Mouse (Mus musculus) midbrain, embryonic 16.5 days (tissue): ENCODE results near the gene Smim14. TPM values are rescaled to one million over a fixed set of nuclear protein-coding genes. Genes with fewer than 3 reads are reported as not detected.

Source experiments
- ATAC-seq: fragments of 200-750 bp; cut with Nextera tagmentation; 2 replicates; pipeline ENCODE4 v1.8.0; 2017; ENCODE audit warnings: moderate TSS enrichment
- H3K27ac ChIP-seq: fragments of 300-500 bp; sonication (generic); 2 replicates; pipeline ENCODE4 v1.5.1; 2014; ENCODE audit warnings: mild to moderate bottlenecking, low read length, mixed read lengths
- H3K27me3 ChIP-seq: fragments of 300-500 bp; sonication (generic); 2 replicates; pipeline ENCODE4 v1.6.1; 2014; ENCODE audit warnings: low read depth, low read length, mixed read lengths; ENCODE audit not compliant: control insufficient read depth, insufficient read depth
- H3K36me3 ChIP-seq: fragments of 300-500 bp; sonication (generic); 2 replicates; pipeline ENCODE4 v1.6.1; 2014; ENCODE audit warnings: mild to moderate bottlenecking, low read length, moderate library complexity, mixed read lengths; ENCODE audit not compliant: control insufficient read depth, insufficient read depth
- H3K4me1 ChIP-seq: fragments of 300-500 bp; sonication (generic); 2 replicates; pipeline ENCODE4 v1.6.1; 2014; ENCODE audit warnings: mild to moderate bottlenecking, low read length, mixed read lengths; ENCODE audit not compliant: control insufficient read depth, insufficient read depth
- H3K4me2 ChIP-seq: fragments of 300-500 bp; sonication (generic); 2 replicates; pipeline ENCODE4 v1.6.1; 2014; ENCODE audit warnings: mild to moderate bottlenecking, low read length, mixed read lengths
- H3K4me3 ChIP-seq: fragments of 300-500 bp; sonication (generic); 2 replicates; pipeline ENCODE4 v1.5.1; 2014; ENCODE audit warnings: low read depth, mild to moderate bottlenecking, low read length, moderate library complexity, mixed read lengths
- H3K9ac ChIP-seq: fragments of 300-500 bp; sonication (generic); 2 replicates; pipeline ENCODE4 v1.6.1; 2014; ENCODE audit warnings: low read depth, low read length, mixed read lengths
- H3K9me3 ChIP-seq: fragments of 300-500 bp; sonication (generic); replicated peaks from 2 replicates; pipeline ENCODE4 v1.6.1; 2014; ENCODE audit warnings: mild to moderate bottlenecking, low read length, mixed read lengths; ENCODE audit not compliant: control insufficient read depth, poor library complexity, severe bottlenecking
- WGBS: fragments of 180-500 bp; shearing (Covaris S2); extraction: QIAGEN DNeasy Blood & Tissue Kit; methylation state at CpG from one replicate; pipeline ENCODE4 v1.1.7; 2014; 5-methylcytosine and 5-hydroxymethylcytosine counted together
- polyA plus RNA-seq: library from polyadenylated mRNA; unstranded; fragments of >200 nt; fragmentation: Nextera tagmentation; extraction: Ambion mirVana; gene quantifications from 2 replicates; pipeline ENCODE4 v1.2.1, GENCODE M21; 2015

The Smim14 gene
- polyA plus RNA-seq, 1 experiment from 2014 or later: 213 TPM

DNA sequence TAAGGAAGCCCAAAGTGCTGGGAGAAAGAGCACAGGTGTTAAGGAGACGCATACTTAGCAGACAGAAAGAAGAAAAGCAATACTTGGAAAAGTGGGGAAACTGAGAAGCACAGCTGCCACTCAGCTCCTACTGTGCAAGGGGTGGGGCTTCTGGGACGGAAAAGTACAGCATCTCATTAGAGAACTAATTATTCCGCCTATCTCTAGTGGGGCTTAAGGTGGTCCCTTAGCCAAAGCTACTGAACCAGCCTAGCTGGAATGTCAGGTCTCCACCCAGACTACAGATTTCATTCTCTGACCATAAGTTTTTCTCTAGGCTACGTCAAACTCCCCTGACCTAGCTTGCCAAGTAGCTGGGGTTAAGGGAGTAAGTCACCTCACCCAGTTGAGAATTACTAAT, 2.5 kb downstream of the Smim14 start:
- Histone ChIP-seq H3K36me3 (no peaks in the 10 kb centered on the region), H3K4me1 (peaks cover 13% of the 10 kb centered on the region), H3K4me2 (no peak overlapping the region), H3K9me3 (no peaks in the 10 kb centered on the region), H3K4me3 (no peak overlapping the region), H3K27ac (no peak overlapping the region), H3K9ac (no peak overlapping the region), H3K27me3 (no peaks in the 10 kb centered on the region)
- 64% methylated on average over 4 of the region's 4 CpGs for WGBS
- no peak for ATAC-seq

DNA sequence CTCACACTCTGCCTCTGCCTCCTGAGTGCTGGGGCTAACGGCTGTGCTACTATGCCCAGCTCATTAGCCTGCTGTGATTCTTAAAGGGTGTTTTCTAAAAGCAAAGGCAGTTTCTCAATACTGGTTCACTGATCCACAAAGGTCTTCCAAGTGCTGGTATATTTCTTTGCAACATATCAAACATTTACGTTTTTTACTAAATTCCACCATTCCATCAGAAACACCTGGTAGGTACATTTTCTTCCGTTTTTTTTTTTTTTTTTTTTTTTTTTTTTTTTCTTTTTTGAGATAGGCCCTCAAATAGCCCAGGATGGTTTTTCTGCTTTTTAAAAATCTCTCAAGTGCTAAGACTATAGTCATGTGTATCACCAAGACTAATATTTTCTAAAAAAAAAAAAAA, 5.7 kb downstream of the Smim14 start:
- 68% methylated on average over 3 of the region's 3 CpGs for WGBS
- Histone ChIP-seq H3K27me3 (no peaks in the 10 kb centered on the region; the same call in 1 of the 2 replicates), H3K27ac (no peak overlapping the region), H3K9ac (no peak overlapping the region), H3K4me3 (no peak overlapping the region), H3K4me2 (no peak overlapping the region), H3K9me3 (no peaks in the 10 kb centered on the region), H3K4me1 (peaks cover 4% of the 10 kb centered on the region; the same call in 1 of the 2 replicates), H3K36me3 (no peaks in the 10 kb centered on the region)
- no peak for ATAC-seq

DNA sequence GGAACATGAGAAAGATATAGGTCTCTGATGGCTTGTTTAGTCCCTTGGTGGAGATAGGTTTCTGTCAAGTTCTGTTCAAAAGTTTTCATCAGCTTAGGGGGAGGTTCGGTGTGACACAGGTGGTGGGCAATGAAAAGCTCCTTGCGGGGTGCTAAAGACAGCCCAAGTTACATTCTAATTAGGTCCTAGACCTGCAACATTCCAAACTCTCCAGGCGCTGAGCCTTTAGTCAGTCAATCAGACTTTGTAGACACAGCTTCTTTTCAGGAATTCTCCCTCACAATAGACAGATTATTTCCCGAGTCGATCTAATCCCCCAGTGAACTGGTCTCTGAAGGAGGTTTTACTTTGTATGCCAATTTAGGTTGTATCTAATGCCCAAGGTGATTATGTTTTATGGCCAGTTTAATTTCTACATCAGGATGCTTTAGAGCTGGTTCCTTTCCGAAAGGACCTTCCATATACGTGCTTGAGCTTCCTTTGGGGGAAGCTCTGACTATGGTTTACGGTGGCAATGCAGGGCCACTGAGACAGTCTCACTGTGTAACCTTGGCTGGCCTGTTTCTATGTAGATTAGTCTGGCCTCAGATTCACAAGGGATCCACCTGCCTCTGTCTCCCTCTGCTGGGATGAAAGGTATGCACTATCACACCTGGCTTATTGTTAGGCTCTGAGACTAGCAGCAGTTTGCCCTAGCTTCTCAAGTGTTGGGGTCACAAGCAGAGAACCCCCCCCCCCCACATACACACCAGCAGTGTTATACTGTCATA, 11.1 kb downstream of the Smim14 start:
- H3K4me1 ChIP-seq: no peaks in the 10 kb centered on the region
- H3K36me3 ChIP-seq: no peaks in the 10 kb centered on the region
- H3K27ac ChIP-seq: no peak overlapping the region
- 4% methylated on average over 8 of the region's 8 CpGs for WGBS
- no peak overlapping the region for H3K9ac ChIP-seq
- H3K9me3 ChIP-seq: no peaks in the 10 kb centered on the region
- H3K4me3 ChIP-seq: no peak overlapping the region
- H3K27me3 ChIP-seq: no peaks in the 10 kb centered on the region; the same call in 1 of the 2 replicates
- ATAC-seq: no peak
- no peak overlapping the region for H3K4me2 ChIP-seq

DNA sequence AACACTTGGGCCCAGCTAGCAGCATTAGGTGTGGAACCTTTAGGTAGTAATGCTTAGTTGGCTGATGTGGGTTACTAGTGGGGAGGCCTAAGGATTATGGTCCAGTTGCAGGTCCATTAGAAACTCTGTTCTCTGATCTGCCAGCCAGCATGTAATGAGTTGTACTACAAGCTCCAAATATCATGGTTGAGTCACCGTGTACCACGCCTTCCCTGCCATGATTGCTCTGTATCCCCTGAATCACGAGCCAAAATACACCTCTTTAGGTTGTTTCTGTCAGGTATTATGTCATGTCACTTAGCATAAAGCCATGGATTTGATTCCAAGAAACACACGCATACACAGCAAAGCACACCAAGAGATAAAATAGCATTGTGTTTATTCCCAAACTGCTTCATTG, 12.2 kb downstream of the Smim14 start:
- 60% methylated on average over 4 of the region's 4 CpGs for WGBS
- no peaks in the 10 kb centered on the region; the same call in 1 of the 2 replicates for H3K27me3 ChIP-seq
- H3K9ac ChIP-seq: no peak overlapping the region
- ATAC-seq: no peak
- no peaks in the 10 kb centered on the region for H3K9me3 ChIP-seq
- H3K4me2 ChIP-seq: no peak overlapping the region
- no peak overlapping the region for H3K27ac ChIP-seq
- no peaks in the 10 kb centered on the region for H3K4me1 ChIP-seq
- H3K4me3 ChIP-seq: no peak overlapping the region
- H3K36me3 ChIP-seq: no peaks in the 10 kb centered on the region

DNA sequence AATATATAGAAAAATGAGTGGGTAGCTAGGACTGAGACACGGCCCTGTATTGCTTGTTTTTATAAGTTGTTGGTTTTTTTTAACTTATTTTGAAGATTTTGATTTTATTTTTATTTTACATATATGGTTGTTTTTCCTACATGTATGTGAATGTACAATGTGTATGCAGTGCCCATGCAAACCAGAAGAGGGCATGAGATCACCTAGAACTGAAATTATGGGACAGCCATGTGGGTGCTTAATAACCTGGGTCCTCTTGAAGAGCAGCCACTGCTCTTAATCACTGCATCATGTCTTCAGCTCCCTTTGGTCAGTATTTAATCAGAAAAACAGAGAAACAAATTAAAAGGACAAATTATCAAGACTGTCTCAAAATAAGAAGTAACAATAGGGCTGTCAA, 15.2 kb downstream of the Smim14 start:
- no peak overlapping the region for H3K4me3 ChIP-seq
- H3K4me2 ChIP-seq: no peak overlapping the region
- no peaks in the 10 kb centered on the region for H3K4me1 ChIP-seq
- H3K27me3 ChIP-seq: no peaks in the 10 kb centered on the region
- H3K9ac ChIP-seq: no peak overlapping the region
- peaks cover 2% of the 10 kb centered on the region; the same call in 1 of the 2 replicates for H3K9me3 ChIP-seq
- ATAC-seq: no peak
- H3K27ac ChIP-seq: no peak overlapping the region
- no peaks in the 10 kb centered on the region for H3K36me3 ChIP-seq
- 75% methylated on average over 1 of the region's 1 CpGs for WGBS

DNA sequence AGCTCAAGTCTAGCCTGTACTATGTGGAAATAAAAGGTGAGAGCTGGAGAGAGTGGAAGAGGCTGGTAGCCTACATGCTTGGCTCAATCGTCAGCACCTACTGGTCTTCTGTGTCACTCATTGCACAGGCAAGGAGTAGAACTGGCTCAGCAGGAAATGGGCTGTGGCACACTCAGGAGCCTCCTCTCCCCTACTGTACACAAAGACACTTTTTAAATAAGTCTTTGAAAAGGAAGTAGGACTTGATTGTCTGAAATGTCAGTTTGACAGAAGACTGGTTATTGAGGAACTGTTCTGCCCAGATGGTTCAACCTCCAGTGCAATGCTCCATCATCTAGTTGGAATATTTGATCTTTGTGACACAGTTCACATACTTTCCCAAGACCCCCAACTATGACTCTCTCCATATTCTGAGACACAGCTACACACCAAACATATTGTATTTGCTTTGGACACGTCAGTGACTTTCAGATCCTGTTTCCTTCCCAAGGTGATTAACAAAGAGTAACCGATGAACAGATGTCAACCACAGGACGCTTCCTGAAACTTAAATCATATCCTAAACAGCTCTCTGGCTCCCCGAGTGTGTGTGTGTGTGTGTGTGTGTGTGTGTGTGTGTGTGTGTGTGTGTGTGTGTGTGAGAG, 22.2 kb downstream of the Smim14 start:
- H3K9ac ChIP-seq: no peak overlapping the region
- H3K4me2 ChIP-seq: no peak overlapping the region
- no peaks in the 10 kb centered on the region for H3K4me1 ChIP-seq
- peaks cover 2% of the 10 kb centered on the region; the same call in 1 of the 2 replicates for H3K9me3 ChIP-seq
- H3K27ac ChIP-seq: no peak overlapping the region
- ATAC-seq: no peak
- no peak overlapping the region for H3K4me3 ChIP-seq
- H3K36me3 ChIP-seq: no peaks in the 10 kb centered on the region
- H3K27me3 ChIP-seq: no peaks in the 10 kb centered on the region
- WGBS: 79% methylated on average over 5 of the region's 5 CpGs

DNA sequence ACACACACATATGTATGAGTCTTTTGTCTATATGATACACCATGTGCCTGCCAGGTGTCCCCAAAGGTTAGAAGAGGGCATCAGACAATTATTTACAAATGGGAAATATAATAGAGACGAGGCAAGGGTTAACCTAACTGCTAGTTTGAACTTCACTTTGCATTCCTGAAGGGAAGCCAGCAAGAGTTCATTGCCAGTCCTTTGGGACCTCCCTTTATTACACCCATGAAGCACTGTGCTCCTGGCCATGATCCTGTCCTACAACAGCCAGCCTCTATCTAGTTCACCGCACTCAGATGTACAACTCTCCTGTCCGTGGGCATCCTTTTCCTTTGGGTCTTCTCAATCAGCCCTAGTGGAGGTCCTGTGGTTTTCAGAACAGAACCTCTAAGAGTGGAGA, 23.5 kb downstream of the Smim14 start:
- Histone ChIP-seq H3K4me3 (no peak overlapping the region), H3K27ac (no peak overlapping the region), H3K4me2 (no peak overlapping the region), H3K9ac (no peak overlapping the region), H3K4me1 (no peaks in the 10 kb centered on the region), H3K9me3 (peaks cover 2% of the 10 kb centered on the region; the same call in 1 of the 2 replicates), H3K36me3 (no peaks in the 10 kb centered on the region), H3K27me3 (no peaks in the 10 kb centered on the region)
- ATAC-seq: no peak
- 81% methylated on average over 3 of the region's 3 CpGs for WGBS

DNA sequence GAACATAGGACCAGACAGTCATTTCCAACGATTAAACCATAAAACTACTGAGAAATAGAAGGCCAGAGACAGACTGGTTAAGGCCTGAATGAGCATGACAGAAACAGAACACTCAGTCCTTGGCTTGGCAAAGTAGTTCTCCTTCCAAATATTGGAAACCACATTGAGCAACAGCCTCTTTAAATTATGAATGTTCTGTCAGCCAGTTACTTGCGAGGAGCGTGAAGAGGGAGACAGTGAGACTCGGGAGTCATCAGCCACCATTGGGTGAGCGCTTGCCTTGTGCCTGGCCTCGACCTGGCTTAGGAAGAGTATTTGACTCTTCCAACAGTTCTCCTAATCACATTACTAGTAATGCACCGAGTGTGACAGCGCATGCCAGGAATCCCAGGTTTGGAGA, 28.6 kb downstream of the Smim14 start:
- ATAC-seq: no peak
- Histone ChIP-seq H3K4me2 (no peak overlapping the region), H3K9ac (no peak overlapping the region), H3K36me3 (no peaks in the 10 kb centered on the region), H3K4me1 (no peaks in the 10 kb centered on the region), H3K4me3 (no peak overlapping the region), H3K27ac (no peak overlapping the region), H3K9me3 (no peaks in the 10 kb centered on the region), H3K27me3 (no peaks in the 10 kb centered on the region)
- WGBS: 87% methylated on average over 8 of the region's 8 CpGs

DNA sequence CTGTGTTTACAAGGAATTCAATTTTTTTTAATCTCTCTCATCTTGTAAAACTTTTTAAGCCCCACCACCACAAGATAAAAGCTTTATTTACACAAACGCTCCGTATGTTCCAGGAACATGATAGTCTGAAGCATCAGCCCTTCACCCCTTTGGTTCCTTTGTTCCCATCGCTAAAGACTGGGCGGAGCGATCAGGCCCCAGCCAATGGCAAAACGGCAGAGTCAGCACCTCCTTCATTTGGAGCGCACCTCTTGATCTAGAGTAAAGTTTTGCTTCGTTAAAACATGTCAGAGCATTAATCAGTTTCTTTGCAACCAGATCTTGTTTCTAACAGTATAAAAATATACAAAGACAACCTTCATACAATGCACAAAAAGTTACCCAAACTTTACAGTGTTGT, 31.2 kb downstream of the Smim14 start:
- Histone ChIP-seq H3K4me1 (no peaks in the 10 kb centered on the region), H3K4me2 (peak overlapping the region; percentile 36), H3K27ac (no peak overlapping the region), H3K4me3 (no peak overlapping the region), H3K27me3 (no peaks in the 10 kb centered on the region), H3K9me3 (no peaks in the 10 kb centered on the region), H3K9ac (no peak overlapping the region), H3K36me3 (no peaks in the 10 kb centered on the region)
- no peak for ATAC-seq
- WGBS: 14% methylated on average over 8 of the region's 8 CpGs
